Mouse (Mus musculus): Measurements from ENCODE around the gene Col23a1.

The Col23a1 gene

GRCm38 (mm10) chr11:51545811-51546210 is 256.1 kb downstream of the Col23a1 start:
- DNase-seq = no peak

GRCm38 (mm10) chr11:51551253-51551652 is 261.5 kb downstream of the Col23a1 start:
- DNase-seq = no peak

- no peak for DNase-seq
These were observed 262.4 kb downstream of the Col23a1 start for GRCm38 (mm10) chr11:51552091-51552490.

- no peak for DNase-seq
These were observed 264.9 kb downstream of the Col23a1 start for GRCm38 (mm10) chr11:51554590-51554989.

GRCm38 (mm10) chr11:51555066-51555465 is 265.3 kb downstream of the Col23a1 start:
- DNase-seq = no peak

GRCm38 (mm10) chr11:51563276-51563675 is 273.6 kb downstream of the Col23a1 start:
- DNase-seq = no peak

GRCm38 (mm10) chr11:51565062-51565461 is 275.3 kb downstream of the Col23a1 start:
- DNase-seq = no peak

- DNase-seq = no peak
These were observed 276.2 kb downstream of the Col23a1 start for GRCm38 (mm10) chr11:51565951-51566350.

- DNase-seq = no peak
These were observed 279.1 kb downstream of the Col23a1 start for GRCm38 (mm10) chr11:51568801-51569200.

GRCm38 (mm10) chr11:51576454-51576853 is 286.7 kb downstream of the Col23a1 start:
- no peak for DNase-seq

GRCm38 (mm10) chr11:51577587-51577986 is 287.9 kb downstream of the Col23a1 start:
- peak; percentile 22 to 60 for DNase-seq

GRCm38 (mm10) chr11:51579024-51579423 is 289.3 kb downstream of the Col23a1 start:
- DNase-seq = peak in 1 of 2 experiments; percentile 30

GRCm38 (mm10) chr11:51582713-51583112 is 293.0 kb downstream of the Col23a1 start:
- DNase-seq = peak; percentile 27 to 59

GRCm38 (mm10) chr11:51584057-51584430 is 294.3 kb downstream of the Col23a1 start:
- peak in 1 of 2 experiments; percentile 35 for DNase-seq

- peak; percentile 92 to 94 for DNase-seq
These were observed 294.9 kb downstream of the Col23a1 start, which contains the start of gene Phykpl for GRCm38 (mm10) chr11:51584431-51585248. Phykpl (plus strand) TSS chr11:51584757.

GRCm38 (mm10) chr11:51585608-51586252 is 296.0 kb downstream of the Col23a1 start:
- DNase-seq = no peak

GRCm38 (mm10) chr11:51586411-51586810 is 296.7 kb downstream of the Col23a1 start:
- no peak for DNase-seq

GRCm38 (mm10) chr11:51587059-51587458 is 297.3 kb downstream of the Col23a1 start:
- no peak for DNase-seq

- no peak for DNase-seq
These were observed 299.1 kb downstream of the Col23a1 start for GRCm38 (mm10) chr11:51588833-51589232.

GRCm38 (mm10) chr11:51590002-51590401 is 300.3 kb downstream of the Col23a1 start:
- DNase-seq = no peak

GRCm38 (mm10) chr11:51591168-51591567 is 301.4 kb downstream of the Col23a1 start:
- DNase-seq = no peak

GRCm38 (mm10) chr11:51591915-51592314 is 302.2 kb downstream of the Col23a1 start:
- DNase-seq = no peak

GRCm38 (mm10) chr11:51593368-51593767 is 303.6 kb downstream of the Col23a1 start:
- no peak for DNase-seq

- no peak for DNase-seq
These were observed 304.1 kb downstream of the Col23a1 start for GRCm38 (mm10) chr11:51593849-51594248.

Data from thymus, adult 18-20 months (tissue).